ENCODE assay signal across 17 mouse cellular contexts in the genomic region with DNA sequence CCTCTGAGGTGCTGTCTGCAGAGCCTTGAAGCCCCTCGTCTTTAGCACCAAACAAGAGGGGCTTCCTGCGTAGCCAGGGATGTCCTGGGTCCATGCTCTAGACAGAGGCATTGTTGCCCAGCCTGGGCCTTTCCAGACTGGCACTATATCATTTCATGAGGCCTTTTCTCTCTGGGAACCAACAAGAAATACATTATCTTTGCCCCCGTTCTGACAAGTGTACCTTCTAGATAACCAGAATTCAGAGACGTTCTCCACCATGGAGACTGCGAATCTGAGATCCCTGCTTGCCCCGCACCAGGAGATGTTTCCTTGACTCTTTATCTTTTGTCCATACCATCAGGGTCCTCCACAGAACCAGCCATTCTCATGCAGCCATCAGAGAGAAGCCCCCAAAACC. TPM values are rescaled to one million over a fixed set of nuclear protein-coding genes. Genes with fewer than 3 reads are reported as not detected.
DNase-seq lines count a peak whose midpoint lies in the region; ATAC-seq and TF ChIP-seq lines count a peak whose summit lies in the region.
"Had no signal": no experiment of that assay in that cellular context is flagged by ENCODE, and none has a peak within 500 bp of the region (broad histone marks: within the 10 kb centered on the region; RNA-seq: fewer than 3 reads in every experiment).

No protein-coding gene starts in this region.

- TF ChIP-seq EP300 in liver, embryonic 14.5 days (IDR thresholded peaks at IDR 0.05; ENCODE audit: low read depth), result peak; percentile 47; the same call in 1 of the 2 replicates

- no peak for TF ChIP-seq CTCF in lung, embryonic 14.5 days (IDR thresholded peaks at IDR 0.05; ENCODE audit: low read depth)
- TF ChIP-seq CTCF in liver, embryonic 14.5 days (IDR thresholded peaks at IDR 0.05; ENCODE audit: low read depth), result no peak

- no peak overlapping the region for H3K27ac ChIP-seq in heart, embryonic 16.5 days (ENCODE audit: low read length)
- H3K27ac ChIP-seq in lung, embryonic 14.5 days (ENCODE audit: low read depth), result no peak overlapping the region
- H3K27ac ChIP-seq in embryonic facial prominence, embryonic 10.5 days (replicated peaks), result peak overlapping the region; percentile 82
- H3K27ac ChIP-seq in liver, embryonic 14.5 days, result no peak overlapping the region
- H3K27ac ChIP-seq: layer of hippocampus, adult 2 months; midbrain, embryonic 12.5 days had no signal

- H3K9me3 ChIP-seq in heart, embryonic 16.5 days (replicated peaks; ENCODE audit: control insufficient read depth, low read length), result no peaks in the 10 kb centered on the region
- no peaks in the 10 kb centered on the region for H3K9me3 ChIP-seq in lung, embryonic 14.5 days (ENCODE audit: low read depth, low read length)
- H3K9me3 ChIP-seq in embryonic facial prominence, embryonic 10.5 days, result no peaks in the 10 kb centered on the region
- H3K9me3 ChIP-seq in liver, embryonic 14.5 days (ENCODE audit: control insufficient read depth, low read length), result no peaks in the 10 kb centered on the region
- H3K9me3 ChIP-seq: midbrain, embryonic 12.5 days had no signal

- peaks cover 21% of the 10 kb centered on the region for H3K36me3 ChIP-seq in heart, embryonic 16.5 days (ENCODE audit: control insufficient read depth, insufficient read depth)
- no peaks in the 10 kb centered on the region for H3K36me3 ChIP-seq in lung, embryonic 14.5 days (ENCODE audit: insufficient read depth)
- H3K36me3 ChIP-seq in embryonic facial prominence, embryonic 10.5 days (replicated peaks), result no peaks in the 10 kb centered on the region
- no peaks in the 10 kb centered on the region for H3K36me3 ChIP-seq in liver, embryonic 14.5 days (replicated peaks; ENCODE audit: control insufficient read depth, insufficient read depth, low read depth)
- H3K36me3 ChIP-seq: midbrain, embryonic 12.5 days had no signal

- H3K4me3 ChIP-seq in heart, embryonic 16.5 days (ENCODE audit: low read length), result no peak overlapping the region
- no peak overlapping the region for H3K4me3 ChIP-seq in lung, embryonic 14.5 days (ENCODE audit: low read depth, low read length)
- no peak overlapping the region for H3K4me3 ChIP-seq in embryonic facial prominence, embryonic 10.5 days
- no peak overlapping the region for H3K4me3 ChIP-seq in liver, embryonic 14.5 days (ENCODE audit: insufficient read depth in 1 of 2, low read depth in 2 of 2, low read length in 2 of 2)
- H3K4me3 ChIP-seq: layer of hippocampus, adult 2 months; midbrain, embryonic 12.5 days; myocyte had no signal

- DNase-seq in heart, postnatal 4 days, result no peak
- no peak for DNase-seq in lung, embryonic 14.5 days
- DNase-seq in lung, postnatal 14 days, result no peak
- no peak for DNase-seq in embryonic facial prominence, embryonic 10.5 days (ENCODE audit: low spot score)
- DNase-seq in liver, embryonic 14.5 days (ENCODE audit: low read depth in 3 of 3, low spot score in 3 of 3), result peak in 2 of 3 experiments; percentile 41 to 60
- DNase-seq in adipocyte (ENCODE audit: low spot score), result no peak
- no peak for DNase-seq in urinary bladder, postnatal 14 days (ENCODE audit: low spot score)
- DNase-seq: cerebellum, postnatal 10 days; gastrocnemius, postnatal 36 days; lung, adult 2 months; right cerebral cortex, adult 18-20 months had no signal

- H3K4me2 ChIP-seq in heart, embryonic 16.5 days (ENCODE audit: low read depth, low read length), result peak overlapping the region; percentile 44; the same call in 1 of the 2 replicates
- H3K4me2 ChIP-seq in lung, embryonic 14.5 days, result peak overlapping the region; percentile 54; the same call in 1 of the 2 replicates
- peak overlapping the region; percentile 41 for H3K4me2 ChIP-seq in liver, embryonic 14.5 days (ENCODE audit: low read depth)

- peaks cover 2% of the 10 kb centered on the region; the same call in 1 of the 2 replicates for H3K4me1 ChIP-seq in heart, embryonic 16.5 days (ENCODE audit: control insufficient read depth, insufficient read depth, low read length)
- H3K4me1 ChIP-seq in lung, embryonic 14.5 days (ENCODE audit: insufficient read depth), result peaks cover 6% of the 10 kb centered on the region
- H3K4me1 ChIP-seq in embryonic facial prominence, embryonic 10.5 days, result peaks cover 31% of the 10 kb centered on the region
- H3K4me1 ChIP-seq in liver, embryonic 14.5 days (replicated peaks; ENCODE audit: control insufficient read depth in 2 of 2, insufficient read depth in 2 of 2, low read length in 1 of 2), result peaks cover 2 to 5% of the 10 kb centered on the region in 2 experiments; a peak in 2 of 4 replicates

- 79% methylated on average over 6 of the region's 6 CpGs for WGBS in heart, embryonic 16.5 days
- 81% methylated on average over 6 of the region's 6 CpGs for WGBS in lung, embryonic 14.5 days
- WGBS in embryonic facial prominence, embryonic 10.5 days, result 87% methylated on average over 6 of the region's 6 CpGs
- 31% methylated on average over 6 of the region's 6 CpGs for WGBS in liver, embryonic 14.5 days (ENCODE audit: insufficient replicate concordance)

- no peaks in the 10 kb centered on the region for H3K27me3 ChIP-seq in heart, embryonic 16.5 days (ENCODE audit: control insufficient read depth, insufficient read depth, low read length)
- H3K27me3 ChIP-seq in lung, embryonic 14.5 days (ENCODE audit: insufficient read depth, low read length), result no peaks in the 10 kb centered on the region
- peaks cover 39% of the 10 kb centered on the region for H3K27me3 ChIP-seq in embryonic facial prominence, embryonic 10.5 days (replicated peaks; ENCODE audit: low read depth, poor library complexity, severe bottlenecking)
- H3K27me3 ChIP-seq in liver, embryonic 14.5 days (ENCODE audit: control insufficient read depth, insufficient read depth, low read length), result no peaks in the 10 kb centered on the region

- no peak for ATAC-seq in heart, embryonic 16.5 days (replicated peaks; ENCODE audit: extremely low read depth, insufficient read depth, low FRiP score)
- no peak for ATAC-seq in lung, embryonic 14.5 days (ENCODE audit: insufficient read depth)
- ATAC-seq in liver, embryonic 14.5 days (ENCODE audit: insufficient read depth), result peak; percentile 72; the same call in 1 of the 2 replicates

- no peak overlapping the region for H3K9ac ChIP-seq in heart, embryonic 16.5 days (ENCODE audit: low read length)
- no peak overlapping the region for H3K9ac ChIP-seq in lung, embryonic 14.5 days
- H3K9ac ChIP-seq in liver, embryonic 14.5 days (replicated peaks), result no peak overlapping the region
- H3K9ac ChIP-seq: midbrain, embryonic 12.5 days had no signal

RNA-seq across cellular contexts. Expression of gene Habp2, which starts 32.7 kb away (rescaled TPM):
- 2.2 and 2.4 TPM in 2 replicates for polyA plus RNA-seq in heart, embryonic 16.5 days (2015; fragmentation: Nextera tagmentation; extraction: Ambion mirVana)
- not detected for total RNA-seq in heart, postnatal 4 days (2021)
- polyA plus RNA-seq in lung, embryonic 14.5 days (2014; fragmentation: Nextera tagmentation; extraction: Ambion mirVana), result 2.8 and 3.1 TPM in 2 replicates
- not detected in 2 replicates for polyA plus RNA-seq in embryonic facial prominence, embryonic 10.5 days (2016; fragmentation: Nextera tagmentation; extraction: Ambion mirVana)
- polyA plus RNA-seq in liver, embryonic 14.5 days (2012; rRNA removed), result 38.0 and 39.8 TPM in 2 replicates
- 42.4 and 45.0 TPM in 2 replicates for polyA plus RNA-seq in liver, embryonic 14.5 days (2014; fragmentation: Nextera tagmentation; extraction: Ambion mirVana)
- total RNA-seq: gastrocnemius, postnatal 36 days; hematopoietic stem cell, adult 5-6 weeks; layer of hippocampus, adult 2 months; left cerebral cortex, adult 8-10 months had no signal
- polyA plus RNA-seq: lung, adult 2 months; midbrain, embryonic 12.5 days had no signal

Comparison
In these comparisons a context has a peak if more than half of its experiments do, and no peak if none do; other contexts are left out.
1. DNase-seq: peak in liver, embryonic 14.5 days (2 of 3); none in heart, postnatal 4 days (single experiment), lung, embryonic 14.5 days (single experiment), lung, postnatal 14 days (single experiment), embryonic facial prominence, embryonic 10.5 days (single experiment), adipocyte (single experiment) and urinary bladder, postnatal 14 days (single experiment).
2. Peak in every context shown above with its lines, with median percentiles within 50 percentile points of each other: H3K4me2 ChIP-seq.